Mouse (Mus musculus) embryonic fibroblast, embryonic 13.5 days (primary cell): ENCODE data around the gene Klhdc4. TPM values are rescaled to one million over a fixed set of nuclear protein-coding genes. Genes with fewer than 3 reads are reported as not detected.

Experiments
- H3K27ac ChIP-seq: 2 replicates; pipeline ENCODE4 v1.5.1; 2012; ENCODE audit warnings: low read length, control low read depth, inconsistent platforms; ENCODE audit not compliant: insufficient read depth
- H3K4me1 ChIP-seq: 2 replicates; pipeline ENCODE4 v1.6.1; 2011; ENCODE audit warnings: low read length; ENCODE audit not compliant: control insufficient read depth, insufficient read depth
- H3K4me3 ChIP-seq: 2 replicates; pipeline ENCODE4 v1.5.1; 2011; ENCODE audit warnings: mild to moderate bottlenecking, control low read depth, low read length; ENCODE audit not compliant: insufficient read depth
- CTCF ChIP-seq: IDR thresholded peaks from 2 replicates; pipeline ENCODE4 v1.5.1; 2011; ENCODE audit warnings: mild to moderate bottlenecking, control low read depth, low read length, moderate library complexity, borderline replicate concordance; ENCODE audit not compliant: insufficient read depth
- POLR2A ChIP-seq: IDR thresholded peaks from 2 replicates; pipeline ENCODE4 v1.6.1; 2011; ENCODE audit warnings: low read depth, mild to moderate bottlenecking, control low read depth, low read length, moderate library complexity
- polyA plus RNA-seq: library from polyadenylated mRNA; stranded (reverse); fragments of >200 nt; gene quantifications from 2 replicates; pipeline ENCODE4 v1.2.4, GENCODE M21; 2011; ENCODE audit warnings: low read depth; ENCODE audit not compliant: missing spikeins, insufficient read length

Gene Klhdc4
- polyA plus RNA-seq, 1 experiment, result 26.4 TPM

GRCm38 (mm10) chr8:121842064-121842955 lies 12.9 kb upstream of the Klhdc4 start:
- 0 out of 2 replicates have a peak, but pooled peaks have one; percentile 26 for TF ChIP-seq POLR2A
- TF ChIP-seq CTCF, result no peak
- Histone ChIP-seq H3K4me1 (no peaks in the 10 kb centered on the region), H3K27ac (no peak overlapping the region), H3K4me3 (no peak overlapping the region)

- Histone ChIP-seq H3K4me3 (no peak overlapping the region), H3K27ac (no peak overlapping the region), H3K4me1 (no peaks in the 10 kb centered on the region)
- TF ChIP-seq POLR2A (no peak), CTCF (peak; percentile 65)
Measured at GRCm38 (mm10) chr8:121841242-121841641, 11.9 kb upstream of the Klhdc4 start.

- Histone ChIP-seq H3K4me3 (no peak overlapping the region), H3K27ac (peak overlapping the region; percentile 95), H3K4me1 (no peaks in the 10 kb centered on the region)
- TF ChIP-seq CTCF, result no peak
- no peak for TF ChIP-seq POLR2A
Measured at GRCm38 (mm10) chr8:121832503-121832902, 3.1 kb upstream of the Klhdc4 start.

DNA sequence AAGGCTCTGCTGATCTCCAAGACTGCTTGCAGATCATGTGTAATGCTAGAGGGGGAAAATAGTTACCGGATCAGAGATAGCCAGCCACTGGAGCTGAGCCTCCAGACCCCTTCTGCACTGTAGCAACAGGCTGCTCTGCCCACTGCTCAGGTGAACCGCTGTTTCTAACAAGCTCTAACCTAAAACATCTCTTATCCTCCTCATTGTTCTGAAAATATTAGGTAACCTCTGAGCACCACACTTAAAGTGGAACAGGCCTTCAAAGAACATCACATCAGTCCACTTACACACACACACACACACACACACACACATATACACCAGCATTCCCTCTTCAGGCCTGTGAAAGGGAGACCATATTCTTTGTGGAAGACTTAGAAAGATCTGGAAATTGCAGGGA lies 2.7 kb upstream of the Klhdc4 start:
- no peaks in the 10 kb centered on the region for H3K4me1 ChIP-seq
- TF ChIP-seq CTCF, result no peak
- no peak for TF ChIP-seq POLR2A
- H3K4me3 ChIP-seq, result no peak overlapping the region
- peak overlapping the region; percentile 95 for H3K27ac ChIP-seq

- no peaks in the 10 kb centered on the region for H3K4me1 ChIP-seq
- H3K27ac ChIP-seq, result peak overlapping the region; percentile 20; the same call in 1 of the 2 replicates
- TF ChIP-seq CTCF, result no peak
- no peak for TF ChIP-seq POLR2A
- H3K4me3 ChIP-seq, result peak overlapping the region; percentile 37
Measured at GRCm38 (mm10) chr8:121829777-121830362, 501 bp upstream of the Klhdc4 start.

- Histone ChIP-seq H3K27ac (no peak overlapping the region), H3K4me3 (peak overlapping the region; percentile 85), H3K4me1 (no peaks in the 10 kb centered on the region)
- TF ChIP-seq POLR2A (no peak), CTCF (no peak)
Measured at GRCm38 (mm10) chr8:121828376-121829023, 869 bp downstream of the Klhdc4 start.

DNA sequence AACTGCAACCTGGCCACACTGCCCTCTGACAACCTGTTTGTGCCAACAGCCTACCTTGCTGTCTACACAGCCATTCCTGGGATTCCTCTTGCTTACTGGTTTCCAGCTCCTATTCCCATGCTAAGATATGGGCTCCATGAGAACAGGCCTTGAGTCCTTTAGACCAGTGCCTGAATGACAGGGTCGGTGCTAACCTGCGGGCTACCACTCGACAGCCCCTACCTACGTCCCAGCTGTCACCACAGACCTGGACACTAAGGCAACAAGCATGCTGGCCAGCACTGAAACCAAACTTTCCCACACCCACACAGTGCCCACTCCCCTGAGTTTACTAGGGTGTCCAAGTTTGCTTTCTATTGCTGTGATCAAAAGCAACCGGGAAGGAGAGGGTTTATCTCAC lies 1.6 kb downstream of the Klhdc4 start:
- no peak for TF ChIP-seq POLR2A
- H3K27ac ChIP-seq, result no peak overlapping the region
- H3K4me1 ChIP-seq, result no peaks in the 10 kb centered on the region
- H3K4me3 ChIP-seq, result no peak overlapping the region

GRCm38 (mm10) chr8:121821770-121822169 lies 7.6 kb downstream of the Klhdc4 start:
- peaks cover 3% of the 10 kb centered on the region; the same call in 1 of the 2 replicates for H3K4me1 ChIP-seq
- no peak overlapping the region for H3K4me3 ChIP-seq
- no peak overlapping the region for H3K27ac ChIP-seq
- TF ChIP-seq CTCF (no peak), POLR2A (no peak)

DNA sequence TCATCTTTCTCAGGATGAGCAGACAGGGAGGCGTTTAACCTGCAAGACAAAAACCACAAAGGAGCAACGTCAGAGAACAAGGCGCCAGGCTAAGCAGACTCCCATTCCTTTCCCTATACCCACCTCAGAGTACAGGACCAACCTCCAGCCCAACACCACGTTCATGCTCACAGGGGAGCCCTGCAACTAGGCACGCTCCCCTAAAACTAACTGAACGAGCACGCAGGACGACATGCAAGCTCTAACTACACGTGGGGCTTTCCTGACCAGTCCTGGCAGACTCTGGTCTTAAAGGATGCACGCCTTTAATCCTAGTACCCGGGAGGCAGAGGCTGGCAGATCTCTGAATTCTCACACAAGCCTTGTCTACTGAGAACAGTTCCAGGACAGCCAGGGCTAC lies 8.0 kb downstream of the Klhdc4 start:
- H3K27ac ChIP-seq, result no peak overlapping the region
- H3K4me3 ChIP-seq, result no peak overlapping the region
- no peak for TF ChIP-seq POLR2A
- TF ChIP-seq CTCF, result no peak
- H3K4me1 ChIP-seq, result peaks cover 3% of the 10 kb centered on the region; the same call in 1 of the 2 replicates

GRCm38 (mm10) chr8:121820840-121821239 lies 8.5 kb downstream of the Klhdc4 start:
- peaks cover 3% of the 10 kb centered on the region; the same call in 1 of the 2 replicates for H3K4me1 ChIP-seq
- no peak overlapping the region for H3K27ac ChIP-seq
- TF ChIP-seq POLR2A, result no peak
- no peak for TF ChIP-seq CTCF
- H3K4me3 ChIP-seq, result no peak overlapping the region
